Mouse (Mus musculus) thymus, adult 2 months (tissue): ENCODE measurements at regions not wholly inside any gene's neighbourhood (a gene's known extent, or its start where the extent isn't known, plus 50 kb on each side); places are given as distances from the start of the nearest gene placed in this dataset.

ENCODE experiments used
- DNase-seq: peaks from one replicate; pipeline ENCODE4 v3.0.0; 2021
- H3K27ac ChIP-seq: fragments of 200-500 bp; 2 replicates; pipeline ENCODE4 v1.5.1; 2012; ENCODE audit warnings: low read length, control low read depth; ENCODE audit not compliant: control insufficient read depth, insufficient read depth
- H3K27me3 ChIP-seq: fragments of 200-500 bp; 2 replicates; pipeline ENCODE4 v1.6.1; 2012; ENCODE audit warnings: mild to moderate bottlenecking, low read length, moderate library complexity, mixed read lengths; ENCODE audit not compliant: control insufficient read depth, insufficient read depth
- H3K36me3 ChIP-seq: fragments of 200-500 bp; 2 replicates; pipeline ENCODE4 v1.6.1; 2012; ENCODE audit warnings: mild to moderate bottlenecking, low read length, moderate library complexity; ENCODE audit not compliant: control insufficient read depth, insufficient read depth
- H3K4me1 ChIP-seq: fragments of 200-500 bp; replicated peaks from 2 replicates; pipeline ENCODE4 v1.6.1; 2012; ENCODE audit warnings: low read length; ENCODE audit not compliant: control insufficient read depth, insufficient read depth
- H3K4me3 ChIP-seq: fragments of 200-500 bp; 2 replicates; pipeline ENCODE4 v1.5.1; 2012; ENCODE audit warnings: mild to moderate bottlenecking, low read length, control low read depth, moderate library complexity; ENCODE audit not compliant: control insufficient read depth, insufficient read depth
- CTCF ChIP-seq: fragments of 200-500 bp; IDR thresholded peaks from 2 replicates; pipeline ENCODE4 v1.5.1; 2012; ENCODE audit warnings: mild to moderate bottlenecking, control low read depth, low read length, moderate library complexity, borderline replicate concordance; ENCODE audit not compliant: control insufficient read depth, poor library complexity, insufficient read depth; ENCODE audit errors: extremely low read depth
- POLR2A ChIP-seq: fragments of 200-500 bp; IDR thresholded peaks from 2 replicates; pipeline ENCODE4 v1.6.1; 2012; ENCODE audit warnings: mild to moderate bottlenecking, low read length, control low read depth, moderate library complexity; ENCODE audit not compliant: control insufficient read depth, poor library complexity, insufficient read depth; ENCODE audit errors: extremely low read depth
- WGBS: fragments of 180-500 bp; shearing (Covaris S2); methylation state at CpG from one replicate; pipeline ENCODE4 v1.1.7; 2018; 5-methylcytosine and 5-hydroxymethylcytosine counted together

DNA sequence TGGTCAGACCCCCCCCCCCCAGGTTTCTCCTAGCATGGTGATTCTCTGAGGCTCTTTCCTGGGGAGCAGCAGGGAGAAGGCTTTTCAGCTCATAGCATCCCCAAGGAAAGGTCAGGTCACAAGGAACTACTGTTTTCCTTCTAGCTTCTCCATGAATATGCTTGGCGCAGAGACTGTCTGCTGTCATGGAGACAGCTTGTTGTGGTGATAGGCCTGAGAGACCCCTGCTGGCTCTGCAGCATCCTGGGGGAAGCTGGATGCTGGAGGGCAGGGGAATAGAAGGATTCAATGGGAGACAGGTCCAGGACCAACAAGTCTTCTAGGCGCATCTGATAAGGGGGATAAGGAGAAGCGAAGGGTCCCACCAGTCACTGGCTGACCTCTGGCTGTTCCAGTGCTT, 178.1 kb downstream of the Utp6 start:
- Histone ChIP-seq H3K27me3 (no peaks in the 10 kb centered on the region), H3K4me3 (no peak overlapping the region), H3K36me3 (no peaks in the 10 kb centered on the region), H3K27ac (no peak overlapping the region), H3K4me1 (no peaks in the 10 kb centered on the region)
- DNase-seq: no peak
- no peak for TF ChIP-seq CTCF
- no peak for TF ChIP-seq POLR2A
- 99% methylated on average over 3 of the region's 3 CpGs for WGBS

GRCm38 (mm10) chr11:79781966-79782365, 180.2 kb downstream of the Utp6 start:
- no peaks in the 10 kb centered on the region for H3K27me3 ChIP-seq
- 96% methylated on average over 5 of the region's 5 CpGs for WGBS
- no peaks in the 10 kb centered on the region for H3K4me1 ChIP-seq
- H3K27ac ChIP-seq: no peak overlapping the region
- TF ChIP-seq POLR2A: no peak
- no peak overlapping the region for H3K4me3 ChIP-seq
- no peaks in the 10 kb centered on the region for H3K36me3 ChIP-seq
- no peak for DNase-seq

DNA sequence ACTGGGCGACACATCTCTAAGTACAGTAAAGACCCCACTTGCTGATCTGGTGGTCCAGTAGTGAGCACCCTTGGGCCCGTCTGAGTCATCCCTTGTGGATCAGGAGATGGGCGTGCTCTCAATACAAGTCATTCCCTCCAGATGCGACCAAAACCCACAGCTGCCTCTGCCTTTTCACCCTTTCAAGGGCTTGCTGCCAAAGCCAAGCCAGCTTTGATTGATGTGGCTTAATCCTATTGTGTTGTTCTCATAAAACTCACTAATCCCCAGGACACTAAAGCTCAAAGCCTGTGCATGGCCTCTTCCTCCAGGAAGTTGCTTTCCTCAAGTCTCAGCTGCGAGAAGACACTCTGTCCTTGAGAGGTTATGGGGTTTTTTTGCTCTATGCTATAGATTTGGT, 182.4 kb downstream of the Utp6 start:
- 40% methylated on average over 5 of the region's 5 CpGs for WGBS
- no peak for TF ChIP-seq POLR2A
- TF ChIP-seq CTCF: no peak
- Histone ChIP-seq H3K4me1 (no peaks in the 10 kb centered on the region), H3K36me3 (no peaks in the 10 kb centered on the region), H3K27me3 (no peaks in the 10 kb centered on the region), H3K27ac (no peak overlapping the region), H3K4me3 (no peak overlapping the region)
- no peak for DNase-seq

DNA sequence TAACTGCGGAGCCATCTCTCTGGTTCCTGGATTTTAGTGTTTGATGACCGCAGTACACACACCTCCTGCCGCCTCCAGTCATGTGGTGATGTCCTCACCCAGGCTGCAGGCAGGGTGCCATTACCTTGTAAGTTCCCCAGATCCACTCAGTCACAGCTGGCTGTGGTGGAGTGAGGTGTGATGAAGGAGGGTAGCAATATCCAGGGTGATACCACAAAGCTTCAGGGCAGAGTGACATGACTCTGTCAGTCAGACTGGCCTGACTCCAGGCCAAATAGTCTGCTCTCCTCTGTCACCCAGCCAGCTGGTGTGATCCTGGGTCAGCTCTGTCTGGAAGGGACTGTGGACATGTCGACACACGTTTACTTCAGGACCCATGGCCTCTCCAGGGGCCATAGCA, 183.7 kb downstream of the Utp6 start:
- Histone ChIP-seq H3K4me3 (no peak overlapping the region), H3K36me3 (no peaks in the 10 kb centered on the region), H3K27me3 (no peaks in the 10 kb centered on the region), H3K4me1 (no peaks in the 10 kb centered on the region), H3K27ac (no peak overlapping the region)
- DNase-seq: no peak
- no peak for TF ChIP-seq POLR2A
- no peak for TF ChIP-seq CTCF
- WGBS: 89% methylated on average over 5 of the region's 5 CpGs

- Histone ChIP-seq H3K4me1 (no peaks in the 10 kb centered on the region), H3K36me3 (no peaks in the 10 kb centered on the region), H3K4me3 (no peak overlapping the region), H3K27me3 (no peaks in the 10 kb centered on the region), H3K27ac (no peak overlapping the region)
- DNase-seq: no peak
- no peak for TF ChIP-seq CTCF
- no peak for TF ChIP-seq POLR2A
- WGBS: 59% methylated on average over 2 of the region's 2 CpGs
Measured at GRCm38 (mm10) chr11:79777988-79778387, 184.2 kb downstream of the Utp6 start.

GRCm38 (mm10) chr11:79776577-79776976, 185.6 kb downstream of the Rab11fip4 start:
- no peaks in the 10 kb centered on the region for H3K27me3 ChIP-seq
- TF ChIP-seq CTCF (no peak), POLR2A (no peak)
- no peaks in the 10 kb centered on the region for H3K36me3 ChIP-seq
- H3K27ac ChIP-seq: no peak overlapping the region
- 96% methylated on average over 6 of the region's 6 CpGs for WGBS
- no peak overlapping the region for H3K4me3 ChIP-seq
- no peaks in the 10 kb centered on the region for H3K4me1 ChIP-seq
- DNase-seq: no peak

- 98% methylated on average over 1 of the region's 1 CpGs for WGBS
- Histone ChIP-seq H3K4me3 (no peak overlapping the region), H3K4me1 (no peaks in the 10 kb centered on the region), H3K36me3 (no peaks in the 10 kb centered on the region), H3K27me3 (no peaks in the 10 kb centered on the region), H3K27ac (no peak overlapping the region)
- DNase-seq: no peak
- TF ChIP-seq POLR2A: no peak
Measured at GRCm38 (mm10) chr11:79773755-79774154, 182.7 kb downstream of the Rab11fip4 start.
